Mouse (Mus musculus): ENCODE results near the gene Acot7.

DNA sequence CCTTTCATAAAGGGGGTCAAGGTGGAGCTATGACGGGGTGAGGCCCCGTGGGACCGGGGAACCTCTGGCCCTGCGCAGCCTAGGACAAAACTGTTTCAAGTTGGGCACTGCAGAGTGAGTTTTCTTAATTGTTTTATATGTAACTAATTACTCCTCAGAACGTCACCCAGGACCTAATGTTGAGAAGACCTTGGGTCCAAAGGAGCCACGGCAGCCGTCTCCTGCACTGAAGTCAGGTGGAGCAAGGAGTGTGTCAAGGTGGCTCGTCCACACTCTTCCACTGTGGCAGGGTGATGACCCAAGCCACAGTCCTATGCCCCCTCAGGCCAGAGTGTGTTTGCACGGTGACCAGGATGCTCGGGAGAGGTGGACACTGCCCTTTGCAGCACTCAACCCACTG is 125.2 kb downstream of the Acot7 start:
- TF ChIP-seq CTCF (IDR thresholded peaks at IDR 0.05; ENCODE audit: low read depth) (no peak), EP300 (IDR thresholded peaks at IDR 0.05; ENCODE audit: low read depth) (no peak)
